Mouse (Mus musculus) liver, embryonic 16.5 days (tissue): ENCODE results near the gene Bloc1s1. TPM values are rescaled to one million over a fixed set of nuclear protein-coding genes. Genes with fewer than 3 reads are reported as not detected.

Experiments
- ATAC-seq: fragments of 200-750 bp; cut with Nextera tagmentation; 2 replicates; pipeline ENCODE4 v1.8.0; 2017; ENCODE audit warnings: low read depth, mild to moderate bottlenecking, moderate number of reproducible peaks, moderate library complexity
- H3K27ac ChIP-seq: fragments of 300-500 bp; sonication (generic); 2 replicates; pipeline ENCODE4 v1.5.1; 2014; ENCODE audit warnings: mild to moderate bottlenecking, low read length
- H3K27me3 ChIP-seq: fragments of 300-500 bp; sonication (generic); 2 replicates; pipeline ENCODE4 v1.6.1; 2014; ENCODE audit warnings: low read depth, low read length, mixed read lengths; ENCODE audit not compliant: control insufficient read depth, insufficient read depth
- H3K36me3 ChIP-seq: fragments of 300-500 bp; sonication (generic); 2 replicates; pipeline ENCODE4 v1.6.1; 2014; ENCODE audit warnings: mild to moderate bottlenecking; ENCODE audit not compliant: control insufficient read depth, insufficient read depth
- H3K4me1 ChIP-seq: fragments of 300-500 bp; sonication (generic); 2 replicates; pipeline ENCODE4 v1.6.1; 2014; ENCODE audit warnings: low read depth, low read length, mixed read lengths; ENCODE audit not compliant: control insufficient read depth
- H3K4me2 ChIP-seq: fragments of 300-500 bp; sonication (generic); 2 replicates; pipeline ENCODE4 v1.6.1; 2014; ENCODE audit warnings: low read depth, low read length, mixed read lengths
- H3K4me3 ChIP-seq: fragments of 300-500 bp; sonication (generic); 2 replicates; pipeline ENCODE4 v1.5.1; 2014; ENCODE audit warnings: low read depth, mild to moderate bottlenecking, low read length
- H3K9ac ChIP-seq: fragments of 300-500 bp; sonication (generic); 2 replicates; pipeline ENCODE4 v1.6.1; 2014; ENCODE audit warnings: low read depth, low read length
- H3K9me3 ChIP-seq: fragments of 300-500 bp; sonication (generic); replicated peaks from 2 replicates; pipeline ENCODE4 v1.6.1; 2016; ENCODE audit warnings: low read length; ENCODE audit not compliant: control insufficient read depth
- WGBS: fragments of 180-500 bp; shearing (Covaris S2); extraction: QIAGEN DNeasy Blood & Tissue Kit; methylation state at CpG from one replicate; pipeline ENCODE4 v1.1.7; 2014; ENCODE audit not compliant: insufficient replicate concordance; 5-methylcytosine and 5-hydroxymethylcytosine counted together
- polyA plus RNA-seq: library from polyadenylated mRNA; unstranded; fragments of >200 nt; fragmentation: Nextera tagmentation; extraction: Ambion mirVana; gene quantifications from 2 replicates; pipeline ENCODE4 v1.2.1, GENCODE M21; 2015

The Bloc1s1 gene
- polyA plus RNA-seq, 1 experiment from 2014 or later: 92.8 TPM

- no peak overlapping the region for H3K4me3 ChIP-seq
- no peak overlapping the region for H3K27ac ChIP-seq
- H3K27me3 ChIP-seq: peaks cover 53% of the 10 kb centered on the region
- H3K4me1 ChIP-seq: no peaks in the 10 kb centered on the region
- H3K9me3 ChIP-seq: no peaks in the 10 kb centered on the region
- no peak overlapping the region for H3K4me2 ChIP-seq
- no peak overlapping the region for H3K9ac ChIP-seq
- no peak for ATAC-seq
- H3K36me3 ChIP-seq: no peaks in the 10 kb centered on the region
- WGBS: 45% methylated on average over 7 of the region's 7 CpGs
Observed at GRCm38 (mm10) chr10:128934997-128935787, 11.4 kb upstream of the Bloc1s1 start.

DNA sequence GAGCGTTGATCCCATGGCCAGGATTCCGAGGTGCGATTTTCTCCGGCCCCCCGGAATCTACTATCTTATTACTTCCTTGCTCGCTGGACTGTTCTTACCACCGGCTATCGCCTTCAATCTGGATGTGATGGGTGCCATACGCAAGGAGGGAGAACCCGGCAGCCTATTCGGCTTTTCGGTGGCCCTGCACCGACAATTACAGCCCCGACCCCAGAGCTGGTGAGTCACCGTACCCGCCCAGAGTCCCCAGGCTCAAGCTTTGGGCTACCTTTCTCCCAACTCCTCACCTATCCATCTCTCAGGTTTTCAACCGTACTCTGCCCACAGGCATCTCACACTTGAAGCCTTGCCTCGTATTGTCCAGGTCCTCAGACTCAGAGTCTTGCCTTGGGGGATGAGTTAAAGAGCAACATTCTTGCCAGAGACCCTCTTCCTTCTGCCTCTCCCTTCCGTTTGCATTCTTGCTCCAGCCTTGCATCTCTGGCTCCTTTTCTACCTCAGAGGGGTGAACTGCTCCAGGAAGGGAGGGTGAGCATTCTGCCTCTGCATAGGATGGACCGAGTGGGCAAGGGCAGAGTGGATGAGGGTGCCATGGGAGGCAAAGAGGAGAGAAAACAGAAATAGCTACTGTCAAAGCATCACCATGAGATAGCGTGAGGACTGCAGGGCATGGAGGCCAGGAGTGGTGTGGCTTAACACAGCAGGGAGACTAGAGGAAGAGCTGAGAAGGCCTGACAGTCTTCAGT lies 10.3 kb upstream of the Bloc1s1 start:
- H3K4me1 ChIP-seq: no peaks in the 10 kb centered on the region
- H3K27ac ChIP-seq: no peak overlapping the region
- H3K4me2 ChIP-seq: peak overlapping the region; percentile 26; the same call in 1 of the 2 replicates
- peak overlapping the region; percentile 37 for H3K4me3 ChIP-seq
- no peaks in the 10 kb centered on the region for H3K9me3 ChIP-seq
- WGBS: 3% methylated on average over 21 of the region's 21 CpGs
- no peak for ATAC-seq
- H3K27me3 ChIP-seq: peaks cover 61% of the 10 kb centered on the region
- H3K9ac ChIP-seq: no peak overlapping the region
- no peaks in the 10 kb centered on the region for H3K36me3 ChIP-seq

DNA sequence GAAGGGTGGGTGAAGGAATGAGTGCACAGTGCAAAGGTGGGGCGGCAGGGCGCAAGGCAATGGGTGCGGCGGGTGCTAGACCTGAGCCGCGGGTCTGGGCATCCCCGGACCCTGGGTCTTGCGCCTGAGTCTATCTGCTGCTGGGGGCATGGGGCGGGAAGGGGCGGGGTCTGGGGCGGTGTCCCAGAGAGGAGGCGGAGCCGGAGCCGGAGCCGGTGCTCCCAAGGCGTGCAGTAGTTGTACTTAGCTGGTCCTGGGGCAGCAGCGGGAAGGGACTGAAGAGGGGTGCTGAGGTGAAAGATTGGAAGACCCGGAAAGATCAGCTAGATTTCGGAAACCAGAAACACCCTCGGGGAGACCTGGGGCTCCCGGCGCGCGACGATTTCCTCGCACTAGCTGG lies 9.7 kb upstream of the Bloc1s1 start, which contains the start of gene Itga7:
Itga7 (plus strand) TSS at position 245 of the 400 bp plus-strand sequence.
- Histone ChIP-seq H3K9ac (no peak within 1 kb of the TSS), H3K4me3 (peak within 1 kb of the TSS; percentile 37), H3K27me3 (peaks cover 61% of the 10 kb centered on the region), H3K36me3 (no peaks in the 10 kb centered on the region), H3K9me3 (no peaks in the 10 kb centered on the region), H3K27ac (no peak within 1 kb of the TSS), H3K4me1 (no peaks in the 10 kb centered on the region), H3K4me2 (peak within 1 kb of the TSS; percentile 26; the same call in 1 of the 2 replicates)
- WGBS: 2% methylated on average over 26 of the region's 26 CpGs
- 0 out of 2 replicates have a peak, but pooled peaks have one; percentile 37 for ATAC-seq

DNA sequence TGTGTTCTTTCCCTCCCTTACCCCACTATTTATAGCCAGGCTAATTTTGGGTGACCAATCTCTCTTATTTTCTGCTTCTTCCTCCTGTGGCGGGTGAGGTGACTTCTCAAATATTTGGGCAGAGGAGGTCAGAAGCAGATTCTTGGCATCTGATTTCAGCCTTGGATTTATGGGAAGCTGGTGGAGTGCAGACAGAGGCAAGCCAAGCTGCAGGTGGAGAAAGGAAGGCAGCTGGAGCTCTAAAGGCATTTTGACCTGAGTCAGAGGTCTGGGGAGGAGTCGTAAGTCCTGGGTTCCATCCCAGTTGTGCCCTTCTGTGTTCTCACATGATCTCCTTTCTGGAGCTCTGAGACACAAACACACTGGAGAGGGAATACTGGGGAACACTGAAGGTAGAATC lies 7.6 kb upstream of the Bloc1s1 start:
- Histone ChIP-seq H3K4me2 (no peak overlapping the region), H3K4me1 (no peaks in the 10 kb centered on the region), H3K9me3 (no peaks in the 10 kb centered on the region), H3K27me3 (peaks cover 61% of the 10 kb centered on the region), H3K4me3 (no peak overlapping the region), H3K9ac (no peak overlapping the region), H3K27ac (no peak overlapping the region), H3K36me3 (no peaks in the 10 kb centered on the region)
- ATAC-seq: no peak
- 35% methylated on average over 2 of the region's 2 CpGs for WGBS

- Histone ChIP-seq H3K27ac (no peak overlapping the region), H3K4me1 (no peaks in the 10 kb centered on the region), H3K4me3 (no peak overlapping the region), H3K9ac (no peak overlapping the region), H3K4me2 (no peak overlapping the region), H3K36me3 (no peaks in the 10 kb centered on the region), H3K27me3 (peaks cover 45% of the 10 kb centered on the region), H3K9me3 (no peaks in the 10 kb centered on the region)
- ATAC-seq: no peak
- 61% methylated on average over 7 of the region's 7 CpGs for WGBS
Observed at GRCm38 (mm10) chr10:128929638-128930378, 6.0 kb upstream of the Bloc1s1 start.

DNA sequence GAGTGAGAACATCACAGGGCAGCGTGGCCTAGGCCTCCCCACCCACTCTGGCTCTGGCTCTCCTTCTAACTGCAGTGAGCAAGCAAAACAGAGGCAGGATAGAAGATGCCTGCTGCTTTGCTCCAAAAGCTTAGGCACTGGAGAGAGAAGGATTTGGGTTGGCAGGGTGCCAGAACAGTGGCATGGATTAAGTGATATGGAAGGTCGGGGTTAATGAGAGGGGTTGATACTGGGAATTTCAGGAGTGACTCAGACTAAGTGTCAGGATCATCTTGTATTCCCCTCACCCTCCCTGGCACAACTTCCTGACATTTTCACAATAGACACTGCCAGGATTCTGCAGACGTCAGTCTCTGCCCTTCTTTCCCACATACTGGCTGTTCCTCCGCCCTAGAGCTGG lies 4.5 kb upstream of the Bloc1s1 start:
- H3K36me3 ChIP-seq: no peaks in the 10 kb centered on the region
- WGBS: 35% methylated on average over 4 of the region's 4 CpGs
- no peak overlapping the region for H3K9ac ChIP-seq
- H3K27me3 ChIP-seq: peaks cover 31% of the 10 kb centered on the region
- H3K4me2 ChIP-seq: no peak overlapping the region
- H3K4me3 ChIP-seq: no peak overlapping the region
- no peaks in the 10 kb centered on the region for H3K9me3 ChIP-seq
- H3K27ac ChIP-seq: no peak overlapping the region
- no peak for ATAC-seq
- peaks cover 5% of the 10 kb centered on the region for H3K4me1 ChIP-seq

GRCm38 (mm10) chr10:128923013-128923691 lies 683 bp downstream of the Bloc1s1 start:
- Histone ChIP-seq H3K9me3 (no peaks in the 10 kb centered on the region), H3K4me3 (peak overlapping the region; percentile 91), H3K9ac (peak overlapping the region; percentile 84), H3K36me3 (no peaks in the 10 kb centered on the region), H3K4me1 (peaks cover 19% of the 10 kb centered on the region), H3K4me2 (peak overlapping the region; percentile 90), H3K27me3 (no peaks in the 10 kb centered on the region; the same call in 1 of the 2 replicates), H3K27ac (peak overlapping the region; percentile 88)
- peak; percentile 97 for ATAC-seq
- under 1% methylated on average over 42 of the region's 42 CpGs for WGBS

GRCm38 (mm10) chr10:128922822-128923012 lies 1.1 kb downstream of the Bloc1s1 start, which contains the start of gene Rdh5:
Gene Rdh5, minus strand, starts transcription at chr10:128922888.
- H3K9ac ChIP-seq: peak within 1 kb of the TSS; percentile 84
- no peaks in the 10 kb centered on the region; the same call in 1 of the 2 replicates for H3K27me3 ChIP-seq
- no peaks in the 10 kb centered on the region for H3K36me3 ChIP-seq
- peak within 1 kb of the TSS; percentile 88 for H3K27ac ChIP-seq
- H3K4me3 ChIP-seq: peak within 1 kb of the TSS; percentile 91
- H3K4me1 ChIP-seq: peaks cover 20% of the 10 kb centered on the region
- H3K9me3 ChIP-seq: no peaks in the 10 kb centered on the region
- ATAC-seq: no peak
- WGBS: 19% methylated on average over 1 of the region's 1 CpGs
- H3K4me2 ChIP-seq: peak within 1 kb of the TSS; percentile 90
